Mouse (Mus musculus) CH12.LX (cell line): ENCODE measurements around the gene Pafah1b3. TPM values are rescaled to one million over a fixed set of nuclear protein-coding genes. Genes with fewer than 3 reads are reported as not detected.

Source experiments
- DNase-seq: peaks from one replicate; pipeline ENCODE4 v3.0.0-alpha.2; 2013; ENCODE audit errors: extremely low read depth
- H3K27ac ChIP-seq: 2 replicates; pipeline ENCODE4 v1.5.1; 2012; ENCODE audit warnings: low read depth, mild to moderate bottlenecking, control low read depth, moderate library complexity; ENCODE audit not compliant: insufficient read depth
- H3K27me3 ChIP-seq: replicated peaks from 2 replicates; pipeline ENCODE3; 2012; ENCODE audit warnings: inconsistent platforms
- H3K36me3 ChIP-seq, 2 experiments: replicated peaks in 1 of 2; 2 replicates each; pipeline versions ENCODE3 to v1.6.1; 2012; ENCODE audit warnings: inconsistent platforms in 1 of 2, low read length in 1 of 2, mild to moderate bottlenecking in 1 of 2, mixed read lengths in 1 of 2, moderate library complexity in 1 of 2; ENCODE audit not compliant: control insufficient read depth in 1 of 2, insufficient read depth in 1 of 2
- H3K4me1 ChIP-seq, 2 experiments: 2 replicates each; pipeline ENCODE4 v1.6.1; 2012; ENCODE audit warnings: inconsistent platforms in 1 of 2, moderate library complexity in 1 of 2; ENCODE audit not compliant: insufficient read depth in 2 of 2, control insufficient read depth in 1 of 2
- H3K4me2 ChIP-seq: 2 replicates; pipeline ENCODE4 v1.6.1; 2012; ENCODE audit warnings: low read depth, mild to moderate bottlenecking, control low read depth; ENCODE audit not compliant: poor library complexity, insufficient read depth, severe bottlenecking
- H3K4me3 ChIP-seq, 3 experiments: fragments of 150-350 bp in 1 of 3; sonication (generic) in 1 of 3; replicated peaks in 1 of 3; 2 replicates each; pipeline versions ENCODE3 to v1.5.1; 2011 to 2012; ENCODE audit warnings: low read depth in 2 of 3, low read length in 2 of 3, mild to moderate bottlenecking in 2 of 3, moderate library complexity in 2 of 3, control low read depth in 1 of 3, improper control_type of control experiment in 1 of 3, inconsistent platforms in 1 of 3, mixed read lengths in 1 of 3; ENCODE audit not compliant: poor library complexity in 1 of 3
- H3K79me2 ChIP-seq: replicated peaks from 2 replicates; pipeline ENCODE4 v1.6.1; 2012; ENCODE audit warnings: mild to moderate bottlenecking, moderate library complexity; ENCODE audit not compliant: control insufficient read depth, poor library complexity, insufficient read depth, severe bottlenecking; ENCODE audit errors: extremely low read depth
- H3K9ac ChIP-seq: 2 replicates; pipeline ENCODE4 v1.6.1; 2012; ENCODE audit warnings: low read depth, mild to moderate bottlenecking, control low read depth, moderate library complexity; ENCODE audit not compliant: insufficient read depth
- H3K9me3 ChIP-seq: replicated peaks from 2 replicates; pipeline ENCODE3; 2012; ENCODE audit warnings: low read length, inconsistent platforms, mixed read lengths
- BHLHE40 ChIP-seq: IDR thresholded peaks from 2 replicates; pipeline ENCODE4 v1.6.1; 2011; ENCODE audit warnings: mild to moderate bottlenecking, low read depth, low read length, improper control_type of control experiment
- ELF1 ChIP-seq: IDR thresholded peaks from 2 replicates; pipeline ENCODE4 v1.6.1; 2014; ENCODE audit warnings: low read depth, mild to moderate bottlenecking, inconsistent platforms, low read length, improper control_type of control experiment
- HCFC1 ChIP-seq: IDR thresholded peaks from 2 replicates; pipeline ENCODE4 v1.6.1; 2012; ENCODE audit warnings: low read depth, mild to moderate bottlenecking, inconsistent platforms, low read length, improper control_type of control experiment
- MAFK ChIP-seq: IDR thresholded peaks from 2 replicates; pipeline ENCODE4 v1.6.1; 2011; ENCODE audit warnings: low read length, improper control_type of control experiment; ENCODE audit not compliant: insufficient replicate concordance
- MXI1 ChIP-seq: IDR thresholded peaks from 2 replicates; pipeline ENCODE4 v1.6.1; 2011; ENCODE audit warnings: mild to moderate bottlenecking, low read depth, low read length, improper control_type of control experiment
- NELFE ChIP-seq: IDR thresholded peaks from 2 replicates; pipeline ENCODE4 v1.6.1; 2011; ENCODE audit warnings: low read depth, low read length, improper control_type of control experiment
- NRF1 ChIP-seq: IDR thresholded peaks from 2 replicates; pipeline ENCODE4 v1.6.1; 2014; ENCODE audit warnings: low read depth, mild to moderate bottlenecking, inconsistent platforms, low read length, improper control_type of control experiment, moderate library complexity
- PAX5 ChIP-seq: IDR thresholded peaks from 2 replicates; pipeline ENCODE4 v1.6.1; 2012; ENCODE audit warnings: low read length, inconsistent platforms, mixed read lengths
- TCF12 ChIP-seq: IDR thresholded peaks from 2 replicates; pipeline ENCODE4 v1.6.1; 2014; ENCODE audit warnings: low read depth, mild to moderate bottlenecking, inconsistent platforms, low read length, improper control_type of control experiment
- USF2 ChIP-seq: conservative IDR thresholded peaks from 2 replicates; pipeline ENCODE4 v1.6.1; 2011; ENCODE audit warnings: low read depth, low read length, improper control_type of control experiment
- ZKSCAN1 ChIP-seq: IDR thresholded peaks from 2 replicates; pipeline ENCODE4 v1.6.1; 2012; ENCODE audit warnings: low read depth, inconsistent platforms, low read length, improper control_type of control experiment, borderline replicate concordance
- ZMIZ1 ChIP-seq: IDR thresholded peaks from 2 replicates; pipeline ENCODE4 v1.6.1; 2012; ENCODE audit warnings: low read depth, mild to moderate bottlenecking, inconsistent platforms, low read length, improper control_type of control experiment
- dilution Hi-C: fragments of 300-500 bp; cut with MboI; formaldehyde crosslinking; loops from 2 replicates; pipeline ENCODE4 v1.14.3; 2020; ENCODE audit warnings: low sequenced_read_pairs; ENCODE audit not compliant: extremely low pct_unique_long_range_greater_than_20kb, extremely low pct_ligation_motif_present
- in situ Hi-C: fragments of 300-500 bp; cut with MboI; formaldehyde crosslinking; loops from 3 replicates; pipeline ENCODE4 v1.14.3; 2019; ENCODE audit warnings: low sequenced_read_pairs, low pct_ligation_motif_present, low pct_unique_long_range_greater_than_20kb, mixed read lengths
- polyA plus RNA-seq: library from polyadenylated mRNA; unstranded; fragments of >175 nt; gene quantifications from 2 replicates; pipeline ENCODE4 v1.2.1, GENCODE M21; 2012; ENCODE audit warnings: low read depth; ENCODE audit not compliant: insufficient read length
- total RNA-seq, 2 experiments: library from RNA; depleted of rRNA; stranded (reverse); fragments of 300-350 nt in 1 of 2; fragments of >200 nt in 1 of 2; gene quantifications; 2 replicates each; pipeline ENCODE4 v1.2.3; 2012 to 2014

The Pafah1b3 gene
- total and polyA plus RNA-seq, 3 experiments = 5.9 to 50.2 (median 17.6) TPM

DNA sequence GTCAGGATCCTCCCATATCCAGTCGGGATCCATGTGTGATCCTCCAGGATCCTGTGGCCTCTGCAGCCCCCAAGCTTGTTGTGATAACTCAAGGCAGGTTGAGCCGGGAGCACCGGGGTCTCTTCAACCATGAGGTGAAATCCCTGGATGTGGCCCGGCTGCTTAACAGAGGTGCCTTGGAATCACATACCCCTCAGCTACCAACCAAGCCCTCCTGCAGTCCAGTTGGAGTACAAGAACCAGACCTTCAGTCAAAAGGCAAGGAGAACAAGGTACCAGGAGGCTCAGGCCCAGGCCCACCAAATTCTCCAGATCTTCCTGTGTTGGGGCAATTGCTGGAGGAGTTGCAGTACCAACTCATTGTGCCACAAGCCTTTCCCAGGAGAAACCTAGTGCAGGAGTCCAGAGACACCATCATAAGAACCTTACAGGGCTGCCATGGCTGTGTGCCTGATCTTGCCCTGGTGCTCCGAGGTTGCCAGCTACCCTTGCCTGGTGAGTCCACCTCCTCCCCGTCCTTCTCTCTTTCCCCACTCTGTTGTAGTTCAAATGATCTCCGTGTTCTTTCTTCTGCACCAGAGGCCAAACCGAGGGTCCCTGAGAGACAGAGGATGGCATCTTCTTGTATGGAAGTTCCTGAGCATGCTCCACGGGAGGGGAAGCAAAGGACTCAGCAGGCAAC is 5.4 kb upstream of the Pafah1b3 start:
- no peaks in the 10 kb centered on the region for H3K79me2 ChIP-seq
- no peaks in the 10 kb centered on the region for H3K36me3 ChIP-seq
- DNase-seq = no peak
- H3K27ac ChIP-seq = no peak overlapping the region
- H3K27me3 ChIP-seq = peaks cover 55% of the 10 kb centered on the region
- in situ Hi-C loops (no loop called here), dilution Hi-C loops (no loop called here)
- no peaks in the 10 kb centered on the region for H3K9me3 ChIP-seq
- H3K4me2 ChIP-seq = no peak overlapping the region
- no peak overlapping the region for H3K9ac ChIP-seq
- peaks cover 3 to 9% of the 10 kb centered on the region in 2 experiments; a peak in 2 of 4 replicates for H3K4me1 ChIP-seq
- TF ChIP-seq ZMIZ1 = no peak
- TF ChIP-seq USF2 = no peak
- TF ChIP-seq, all 38 proteins: peak for 0
- no peak overlapping the region for H3K4me3 ChIP-seq

DNA sequence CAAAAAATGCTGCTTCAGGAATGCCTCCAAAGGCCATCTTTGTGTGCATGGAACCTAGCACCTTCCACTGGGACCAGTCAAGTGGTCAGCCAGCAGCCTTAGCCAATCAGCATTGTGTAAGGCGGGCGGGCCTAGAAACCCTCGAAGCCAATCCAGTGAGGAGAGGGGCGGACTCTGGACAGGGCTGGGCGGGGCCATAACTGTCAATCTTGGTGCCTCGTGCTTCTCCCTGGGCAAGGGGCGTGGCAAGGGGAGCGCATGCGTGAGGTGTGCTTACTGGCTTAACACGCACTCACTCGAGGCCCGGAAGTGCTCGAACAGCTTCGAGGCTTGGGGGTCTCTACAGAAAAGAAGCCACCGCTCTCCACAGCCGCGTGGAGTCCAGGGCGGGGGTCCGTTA is 3.3 kb upstream of the Pafah1b3 start, which contains the start of gene Prr19:
TSS of gene Prr19 (plus strand) at position 349 of the 400 bp plus-strand sequence.
- peaks cover 36% of the 10 kb centered on the region for H3K27me3 ChIP-seq
- TF ChIP-seq TCF12 (no peak), PAX5 (no peak), USF2 (no peak), NRF1 (no peak), MAFK (no peak), BHLHE40 (no peak), ZKSCAN1 (no peak), HCFC1 (no peak)
- TF ChIP-seq, all 38 proteins: peak for 0
- Histone ChIP-seq H3K4me1 (peaks cover 6 to 30% of the 10 kb centered on the region in 2 experiments), H3K27ac (no peak within 1 kb of the TSS), H3K9me3 (no peaks in the 10 kb centered on the region), H3K36me3 (peaks cover 0 to 2% of the 10 kb centered on the region in 2 experiments), H3K4me2 (no peak within 1 kb of the TSS), H3K9ac (no peak within 1 kb of the TSS), H3K79me2 (no peaks in the 10 kb centered on the region), H3K4me3 (no peak within 1 kb of the TSS)
- in situ Hi-C loops (no loop called here), dilution Hi-C loops (no loop called here)
- DNase-seq = no peak

DNA sequence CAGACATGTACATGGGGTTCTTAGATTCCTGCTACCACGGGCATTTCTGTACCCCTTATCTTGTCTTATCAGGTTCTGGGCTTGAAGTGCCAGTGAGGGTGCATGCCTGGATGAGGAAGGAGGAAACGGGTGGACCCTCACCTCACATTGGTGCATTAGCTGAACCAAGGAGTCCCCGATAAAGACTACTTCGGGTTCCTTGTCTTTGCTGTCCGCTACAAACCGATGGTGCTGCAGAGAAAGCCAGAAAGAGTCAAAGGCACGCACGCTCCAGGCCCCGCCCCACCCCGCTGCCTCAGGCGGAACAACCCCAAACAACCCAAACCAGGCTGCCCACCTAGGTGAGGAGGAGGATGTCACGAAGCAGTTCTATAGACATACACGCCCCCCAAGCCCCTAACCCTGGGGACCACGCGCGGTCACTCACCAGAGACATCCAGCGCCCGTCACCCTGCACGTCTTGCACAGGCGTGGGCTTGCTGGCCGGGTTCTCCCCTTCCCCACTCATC is 787 bp downstream of the Pafah1b3 start:
- no peaks in the 10 kb centered on the region for H3K79me2 ChIP-seq
- 0 out of 2 replicates have a peak overlapping the region, but pooled peaks have one; percentile 56 for H3K27ac ChIP-seq
- H3K4me3 ChIP-seq = peak overlapping the region; percentile 51 to 74 (median 64)
- TF ChIP-seq MXI1 (peak; percentile 53; the same call in 1 of the 2 replicates), ELF1 (no peak), NRF1 (peak; percentile 38; the same call in 1 of the 2 replicates), NELFE (no peak)
- H3K9ac ChIP-seq = peak overlapping the region; percentile 42; the same call in 1 of the 2 replicates
- H3K9me3 ChIP-seq = no peaks in the 10 kb centered on the region
- dilution Hi-C loops (no loop called here), in situ Hi-C loops (no loop called here)
- H3K4me2 ChIP-seq = peak overlapping the region; percentile 48; the same call in 1 of the 2 replicates
- peaks cover 25 to 26% of the 10 kb centered on the region in 2 experiments for H3K36me3 ChIP-seq
- peaks cover 17 to 54% of the 10 kb centered on the region in 2 experiments for H3K4me1 ChIP-seq
- no peak for DNase-seq
- H3K27me3 ChIP-seq = no peaks in the 10 kb centered on the region
